Mouse (Mus musculus): ENCODE measurements around the gene Cdk5rap3.

The Cdk5rap3 gene

DNA sequence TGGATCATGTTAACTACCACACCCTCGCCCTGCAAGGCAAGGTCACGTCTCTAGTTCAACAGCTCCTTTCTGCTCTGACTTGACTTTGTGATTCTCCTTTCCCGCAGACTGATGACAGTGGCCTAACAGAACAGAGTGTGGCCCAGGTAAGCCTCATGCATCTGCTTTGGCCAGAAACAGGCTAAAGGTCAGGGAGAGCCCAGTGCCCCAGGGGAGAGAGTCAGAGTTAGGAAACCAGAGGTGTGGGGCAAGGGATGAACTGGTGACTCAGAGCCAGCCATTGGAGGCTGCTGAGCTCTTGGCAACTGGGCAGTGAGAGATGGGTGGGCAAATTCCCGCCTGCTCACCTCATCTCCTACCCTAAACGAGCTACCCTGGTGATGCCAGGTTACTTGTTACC, 58.9 kb downstream of the Cdk5rap3 start:
- no peak for DNase-seq
